Mouse (Mus musculus): ENCODE measurements at regions not wholly inside any gene's neighbourhood (a gene's known extent, or its start where the extent isn't known, plus 50 kb on each side); places are given as distances from the start of the nearest gene placed in this dataset.

DNA sequence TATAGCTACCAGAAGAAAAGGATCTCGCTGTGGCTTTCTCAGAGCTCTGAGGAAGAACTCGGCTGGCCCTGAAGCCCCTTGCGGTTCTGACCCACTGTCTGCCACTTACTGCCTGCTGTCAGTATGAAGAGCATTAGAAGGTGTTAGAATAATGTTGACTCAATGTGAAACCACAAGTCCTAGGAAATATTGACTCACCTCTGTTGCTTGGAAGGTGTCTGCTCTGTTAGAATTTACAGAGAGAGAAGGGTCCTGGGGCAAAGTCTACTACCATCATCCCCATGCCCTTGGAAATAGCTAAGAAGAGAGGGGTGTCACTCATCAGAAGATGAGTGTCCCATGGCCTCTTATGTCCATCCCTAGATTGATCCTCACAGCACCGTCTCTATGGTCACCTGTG, 197.9 kb downstream of the Hlx start:
- DNase-seq: no peak

- no peak for DNase-seq
Measured at GRCm38 (mm10) chr1:184533870-184534269, 198.5 kb downstream of the Hlx start.

GRCm38 (mm10) chr1:184532488-184533055, 199.8 kb downstream of the Hlx start:
- no peak for DNase-seq

- no peak for DNase-seq
Measured at GRCm38 (mm10) chr1:184530606-184531320, 201.7 kb downstream of the Hlx start.

DNA sequence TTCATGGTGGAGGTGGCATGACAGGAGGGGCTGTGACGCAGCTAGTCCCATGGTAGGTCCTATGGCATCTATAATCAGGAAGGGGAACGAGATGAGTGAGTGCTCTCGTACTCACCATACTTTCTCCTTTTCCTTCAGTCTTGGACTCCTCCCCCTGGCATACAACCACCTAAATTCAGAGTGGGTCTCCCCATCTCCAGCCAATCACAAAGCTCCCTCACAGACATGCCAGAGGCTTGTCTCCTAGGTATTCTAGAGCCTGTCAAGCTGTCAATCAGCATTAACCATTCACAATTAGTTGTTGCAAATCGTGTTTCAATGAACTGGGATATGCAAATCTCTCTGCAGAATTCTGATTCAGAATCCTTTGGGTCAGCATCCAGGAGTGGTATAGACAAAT, 206.7 kb downstream of the Hlx start:
- no peak for DNase-seq

GRCm38 (mm10) chr1:184519551-184519950, 212.9 kb downstream of the Hlx start:
- DNase-seq: no peak

DNA sequence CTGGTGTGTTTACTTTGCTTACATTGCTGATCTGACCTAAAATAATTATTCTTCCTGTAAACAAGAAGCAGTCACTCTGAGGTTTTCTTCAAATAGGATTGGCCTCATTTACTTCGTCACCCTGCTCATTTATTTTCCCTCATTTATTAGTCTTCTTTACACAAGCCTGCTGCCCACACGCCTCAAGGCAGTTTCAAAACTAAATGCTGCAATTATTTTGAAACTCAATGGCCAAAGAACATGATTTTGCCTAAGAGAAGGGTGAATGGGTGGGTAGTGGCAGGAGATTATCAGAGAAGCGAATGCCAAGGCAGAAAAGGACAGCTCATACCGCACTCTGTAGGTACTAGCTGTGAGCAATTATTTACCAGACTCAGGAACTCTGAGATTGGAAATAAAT, 227.8 kb downstream of the Hlx start:
- no peak for DNase-seq

GRCm38 (mm10) chr1:184503827-184504355, 228.5 kb downstream of the Hlx start:
- DNase-seq: no peak

DNA sequence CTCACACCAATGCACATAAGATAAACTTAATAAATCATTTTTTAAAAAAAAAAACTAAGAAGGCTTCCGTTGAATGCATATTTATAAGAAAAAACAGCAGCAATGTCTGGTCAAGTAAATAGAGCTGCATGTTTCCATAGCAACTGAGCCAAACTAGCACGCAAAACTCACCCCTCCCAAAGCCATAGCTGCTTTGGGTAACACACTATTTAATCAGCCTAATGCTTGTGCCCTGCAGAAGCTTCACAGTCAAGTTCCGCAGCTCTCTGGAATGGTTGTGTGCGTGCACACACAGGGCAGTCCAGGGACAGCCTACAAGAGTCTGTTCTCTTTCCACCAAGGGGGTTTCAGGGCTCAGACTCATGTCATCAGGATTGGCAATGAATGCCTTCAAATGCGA, 231.7 kb downstream of the Hlx start:
- DNase-seq: no peak

GRCm38 (mm10) chr1:184498909-184499525, 233.4 kb downstream of the Hlx start:
- no peak for DNase-seq

DNA sequence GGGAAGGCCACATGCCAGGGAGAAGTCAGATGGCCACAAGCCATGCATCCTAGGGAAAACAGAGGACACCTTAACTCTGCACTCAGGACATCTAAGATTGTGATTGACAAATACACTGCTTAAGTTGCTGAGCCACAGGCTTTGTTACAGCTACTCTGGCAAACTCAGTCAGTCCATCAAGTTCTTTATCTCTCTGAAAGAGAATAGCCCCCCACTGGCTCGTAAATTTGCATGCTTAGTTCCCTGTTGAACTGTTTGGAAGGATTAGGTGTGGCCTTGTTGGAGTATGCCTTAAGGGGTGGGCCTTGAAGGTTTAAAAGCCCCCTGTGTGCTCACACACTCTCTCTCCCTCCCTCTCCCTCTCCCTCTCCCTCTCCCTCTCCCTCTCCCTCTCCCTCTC, 235.4 kb downstream of the Hlx start:
- DNase-seq: no peak

DNA sequence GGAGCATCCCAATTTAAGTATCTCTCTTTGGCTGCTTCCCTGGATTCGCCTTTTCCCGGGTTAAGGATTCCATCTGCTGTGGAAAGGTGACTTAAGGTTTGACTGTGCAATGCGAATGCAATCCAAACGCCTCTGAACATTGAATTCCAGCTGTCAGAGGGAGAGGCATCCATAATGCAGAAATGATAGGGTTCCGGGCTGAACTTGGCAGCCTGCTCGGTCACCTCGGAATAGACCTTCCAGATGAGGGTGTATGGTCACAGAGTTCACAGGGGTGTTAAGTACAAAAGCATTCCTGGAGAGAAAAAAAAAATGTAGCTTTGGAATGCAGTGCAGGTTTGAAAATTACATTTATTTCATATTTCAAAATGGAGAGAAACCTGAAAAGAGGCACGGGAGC, 238.6 kb downstream of the Hlx start:
- no peak for DNase-seq

GRCm38 (mm10) chr1:184492115-184492514, 240.3 kb downstream of the Hlx start:
- no peak for DNase-seq

DNA sequence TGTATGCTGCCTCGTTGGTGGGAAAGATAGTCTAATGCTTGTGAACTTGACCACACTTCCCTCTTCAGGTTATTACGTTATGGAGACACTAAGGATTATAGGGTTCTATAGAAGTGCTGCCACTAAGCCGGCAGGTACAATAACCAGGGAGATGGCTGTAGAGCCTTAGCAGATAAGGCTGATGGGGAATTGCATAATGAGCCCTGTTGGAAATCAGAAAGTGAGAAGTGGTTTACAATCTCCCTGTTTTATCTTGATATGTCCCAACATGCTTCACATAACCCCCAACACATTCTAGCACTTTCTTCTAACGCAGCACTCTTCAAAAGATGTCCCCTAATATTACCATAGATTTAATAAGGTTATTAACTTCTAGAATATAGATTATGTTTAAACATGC, 241.2 kb downstream of the Hlx start:
- DNase-seq: no peak

DNA sequence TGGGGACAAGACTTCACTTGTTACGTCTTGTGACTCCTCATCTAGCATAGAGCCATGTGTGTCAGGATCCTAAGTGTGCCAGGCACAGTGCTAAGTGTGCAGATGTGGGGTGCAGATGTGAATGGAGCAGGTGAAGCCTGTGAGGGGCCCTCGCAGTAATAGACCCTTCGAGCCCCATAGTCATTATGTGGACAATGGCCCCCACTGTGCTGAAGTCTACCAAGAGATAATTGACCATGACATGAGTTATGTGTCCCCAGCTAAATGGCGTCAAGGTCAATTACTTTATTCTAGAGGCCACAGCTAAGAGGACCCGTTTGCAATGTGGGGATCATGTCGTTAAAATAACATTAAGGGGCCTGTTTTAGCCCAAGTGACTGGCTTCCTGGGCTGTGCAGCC, 245.0 kb downstream of the Hlx start:
- no peak for DNase-seq

DNA sequence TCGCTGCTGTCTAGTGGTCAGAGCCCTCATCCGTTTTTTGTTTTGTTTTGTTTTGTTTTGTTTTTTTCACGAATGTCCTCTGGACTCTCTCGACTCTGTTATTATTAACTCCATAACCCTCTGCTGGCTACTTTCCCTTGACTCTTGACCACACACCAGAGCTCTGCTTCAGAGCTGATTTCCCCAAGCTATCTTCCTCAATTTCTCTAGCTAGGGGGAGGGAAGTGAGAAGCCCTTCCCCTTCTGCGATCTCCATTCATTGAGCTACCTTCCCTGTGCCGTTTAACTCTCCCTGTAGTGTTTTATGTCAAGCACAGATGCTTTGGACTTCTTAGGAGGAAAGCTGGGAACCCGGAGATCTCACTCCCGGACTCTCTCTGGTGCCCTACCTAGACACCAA, 247.6 kb downstream of the Hlx start:
- no peak for DNase-seq

- DNase-seq: no peak
Measured at GRCm38 (mm10) chr1:184483371-184483770, 249.0 kb downstream of the Hlx start.

DNA sequence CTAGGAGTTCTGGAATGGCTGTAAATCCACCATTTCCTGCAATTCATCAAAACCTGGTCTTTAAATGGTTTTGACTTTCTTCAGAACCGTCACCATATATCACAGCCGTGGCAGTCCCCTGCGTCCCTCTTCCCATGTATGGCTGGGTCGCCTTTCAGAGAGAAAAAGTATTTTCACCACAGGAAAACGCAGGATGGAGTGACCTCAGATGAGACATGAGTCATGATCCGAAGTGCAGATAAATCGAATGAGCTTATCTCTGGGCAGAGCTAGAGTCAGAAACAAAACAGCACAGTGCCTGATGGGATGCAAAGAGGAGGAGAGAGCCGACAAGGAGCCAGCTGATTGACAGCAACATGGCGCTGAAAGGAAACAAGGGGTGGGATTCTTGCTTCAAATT, 250.4 kb downstream of the Hlx start:
- no peak for DNase-seq

GRCm38 (mm10) chr1:184480571-184481220, 251.7 kb downstream of the Hlx start:
- no peak for DNase-seq

- no peak for DNase-seq
Measured at GRCm38 (mm10) chr1:184478006-184478405, 254.4 kb downstream of the Hlx start.

DNA sequence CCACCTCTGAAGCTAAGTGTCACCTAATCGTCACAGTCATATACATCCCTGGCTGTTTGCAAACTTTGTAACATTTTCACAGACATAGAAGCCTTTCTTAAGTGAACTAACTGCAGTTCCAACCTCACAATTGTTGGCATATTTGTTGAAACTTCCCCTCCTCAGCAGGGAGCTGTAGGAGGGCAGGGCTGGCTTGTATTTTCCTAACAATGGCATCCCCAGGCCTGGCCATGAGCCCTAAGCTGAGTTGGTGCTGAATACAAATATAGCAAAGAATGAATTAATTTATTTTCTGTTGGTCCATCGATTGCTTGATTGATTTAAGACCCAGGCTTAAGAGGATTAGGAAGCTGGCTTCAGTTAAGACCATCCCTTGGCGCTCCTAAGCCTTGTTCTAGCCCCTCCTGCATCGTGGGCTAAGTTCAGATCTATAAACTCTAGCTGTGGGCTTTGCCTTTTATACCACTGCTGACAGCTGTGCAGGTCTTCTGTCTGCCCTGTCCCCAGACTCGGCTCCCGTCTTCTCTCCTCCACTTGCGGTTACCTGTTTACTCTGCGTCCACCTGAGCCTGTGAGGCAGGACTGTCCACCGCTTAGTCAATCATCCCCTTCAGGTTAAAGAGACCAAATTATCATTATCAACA, 269.8 kb downstream of the Hlx start:
- no peak for DNase-seq

DNA sequence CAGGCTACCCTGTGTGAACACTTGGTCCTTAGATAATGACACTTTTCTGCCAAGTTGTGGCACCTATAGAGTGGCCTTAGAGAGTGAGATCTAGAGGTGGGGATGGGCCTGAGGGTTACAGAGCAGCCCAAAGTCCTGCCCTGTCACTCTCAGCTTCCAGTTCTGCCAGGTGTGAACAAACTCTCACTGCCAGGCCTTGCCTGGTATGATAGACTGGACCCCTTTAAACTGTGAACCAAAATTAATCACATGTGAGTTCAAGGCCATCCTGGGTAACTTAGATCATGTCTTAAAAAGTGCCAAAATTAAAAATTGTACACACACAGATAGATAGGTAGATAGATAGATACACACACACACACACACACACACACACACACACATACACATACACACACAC, 271.0 kb downstream of the Hlx start:
- no peak for DNase-seq

- no peak for DNase-seq
Measured at GRCm38 (mm10) chr1:184456727-184457126, 275.7 kb downstream of the Hlx start.
